Mouse (Mus musculus): ENCODE measurements around the gene Tmsb10. TPM values are rescaled to one million over a fixed set of nuclear protein-coding genes. Genes with fewer than 3 reads are reported as not detected.

Gene Tmsb10
- polyA plus RNA-seq, 1 experiment from 2014 or later: 5,026 TPM

Other genes starting within 250 kb of the Tmsb10 start
- 4.1 and 4.6 TPM in 2 replicates for gene Tcf7l1, start 169.5 kb downstream of the Tmsb10 start, polyA plus RNA-seq (2015; fragmentation: Nextera tagmentation; extraction: Ambion mirVana)
- gene Kcmf1, start 58.8 kb downstream of the Tmsb10 start, polyA plus RNA-seq (2015; fragmentation: Nextera tagmentation; extraction: Ambion mirVana): 29.7 and 32.4 TPM in 2 replicates

Data from midbrain, embryonic 16.5 days (tissue).